Mouse (Mus musculus): ENCODE results near the gene Nol7. TPM values are rescaled to one million over a fixed set of nuclear protein-coding genes. Genes with fewer than 3 reads are reported as not detected.
A peak's percentile ranks its signal among the peaks of the same experiment; 100 is the strongest.

Nol7 gene
- polyA plus RNA-seq, 1 experiment from 2014 or later, result 145 TPM

GRCm38 (mm10) chr13:43440376-43440775 lies 42.2 kb downstream of the Nol7 start:
- Histone ChIP-seq H3K27ac (no peak overlapping the region), H3K9me3 (no peaks in the 10 kb centered on the region), H3K4me1 (peaks cover 12% of the 10 kb centered on the region), H3K36me3 (no peaks in the 10 kb centered on the region), H3K4me2 (no peak overlapping the region), H3K4me3 (no peak overlapping the region), H3K9ac (no peak overlapping the region), H3K27me3 (no peaks in the 10 kb centered on the region)
- WGBS, result 100% methylated on average over 1 of the region's 1 CpGs
- ATAC-seq (ENCODE audit: borderline replicate concordance, extremely low read depth, low FRiP score, low TSS enrichment), result no peak

DNA sequence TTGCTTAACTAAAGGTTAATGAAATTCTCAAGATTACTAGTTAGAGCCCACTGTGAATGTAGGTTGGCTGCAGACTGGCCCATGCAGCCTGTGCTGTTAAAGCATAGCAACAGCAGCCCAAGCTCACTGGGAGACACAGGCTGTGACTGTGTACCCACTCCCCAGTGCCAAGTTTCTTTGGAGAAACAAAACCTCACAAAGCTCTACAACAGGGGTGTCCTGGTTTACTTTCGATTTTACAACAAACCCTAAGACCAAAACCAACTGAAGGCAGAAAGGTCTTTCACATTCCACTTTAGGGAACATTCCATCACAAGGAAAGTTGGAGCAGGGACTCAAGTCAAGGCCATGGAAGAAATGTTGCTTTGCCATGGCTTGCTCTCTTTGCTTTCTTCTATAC lies 44.4 kb downstream of the Nol7 start:
- no peak for ATAC-seq (ENCODE audit: borderline replicate concordance, extremely low read depth, low FRiP score, low TSS enrichment)
- WGBS, result 88% methylated on average over 1 of the region's 1 CpGs

GRCm38 (mm10) chr13:43443706-43444105 lies 45.5 kb downstream of the Nol7 start:
- WGBS, result 87% methylated on average over 4 of the region's 4 CpGs
- Histone ChIP-seq H3K4me1 (peaks cover 26% of the 10 kb centered on the region), H3K36me3 (no peaks in the 10 kb centered on the region), H3K9me3 (no peaks in the 10 kb centered on the region), H3K4me3 (no peak overlapping the region), H3K4me2 (no peak overlapping the region), H3K27me3 (no peaks in the 10 kb centered on the region), H3K27ac (no peak overlapping the region), H3K9ac (no peak overlapping the region)
- ATAC-seq (ENCODE audit: borderline replicate concordance, extremely low read depth, low FRiP score, low TSS enrichment), result no peak

More for the DNA sequence above, 44.4 kb downstream of the Nol7 start:
- Histone ChIP-seq H3K9ac (no peak overlapping the region), H3K27me3 (no peaks in the 10 kb centered on the region), H3K36me3 (no peaks in the 10 kb centered on the region), H3K9me3 (no peaks in the 10 kb centered on the region), H3K27ac (no peak overlapping the region), H3K4me3 (no peak overlapping the region), H3K4me1 (peaks cover 24% of the 10 kb centered on the region), H3K4me2 (no peak overlapping the region)

GRCm38 (mm10) chr13:43444717-43445116 lies 46.5 kb downstream of the Nol7 start:
- no peaks in the 10 kb centered on the region for H3K27me3 ChIP-seq
- ATAC-seq (ENCODE audit: borderline replicate concordance, extremely low read depth, low FRiP score, low TSS enrichment), result no peak
- WGBS, result 89% methylated on average over 3 of the region's 3 CpGs
- no peaks in the 10 kb centered on the region for H3K9me3 ChIP-seq
- H3K36me3 ChIP-seq, result no peaks in the 10 kb centered on the region
- H3K27ac ChIP-seq, result no peak overlapping the region
- no peak overlapping the region for H3K4me2 ChIP-seq
- peaks cover 26% of the 10 kb centered on the region for H3K4me1 ChIP-seq
- no peak overlapping the region for H3K4me3 ChIP-seq
- no peak overlapping the region for H3K9ac ChIP-seq

- WGBS, result 68% methylated on average over 4 of the region's 4 CpGs
- Histone ChIP-seq H3K9me3 (no peaks in the 10 kb centered on the region), H3K36me3 (no peaks in the 10 kb centered on the region), H3K4me2 (no peak overlapping the region), H3K4me1 (peaks cover 22% of the 10 kb centered on the region), H3K4me3 (no peak overlapping the region), H3K27ac (no peak overlapping the region), H3K9ac (no peak overlapping the region), H3K27me3 (no peaks in the 10 kb centered on the region)
- ATAC-seq (ENCODE audit: borderline replicate concordance, extremely low read depth, low FRiP score, low TSS enrichment), result no peak
Observed at GRCm38 (mm10) chr13:43445754-43446153, 47.6 kb downstream of the Nol7 start.

- Histone ChIP-seq H3K27me3 (no peaks in the 10 kb centered on the region), H3K4me3 (no peak overlapping the region), H3K9me3 (no peaks in the 10 kb centered on the region), H3K4me2 (no peak overlapping the region), H3K27ac (no peak overlapping the region), H3K36me3 (no peaks in the 10 kb centered on the region), H3K9ac (no peak overlapping the region), H3K4me1 (peaks cover 22% of the 10 kb centered on the region)
- ATAC-seq (ENCODE audit: borderline replicate concordance, extremely low read depth, low FRiP score, low TSS enrichment), result no peak
- WGBS, result 59% methylated on average over 3 of the region's 3 CpGs
Observed at GRCm38 (mm10) chr13:43447721-43448120, 49.5 kb downstream of the Nol7 start.

- no peak overlapping the region for H3K4me2 ChIP-seq
- no peak for ATAC-seq (ENCODE audit: borderline replicate concordance, extremely low read depth, low FRiP score, low TSS enrichment)
- H3K9ac ChIP-seq, result no peak overlapping the region
- no peaks in the 10 kb centered on the region for H3K27me3 ChIP-seq
- H3K9me3 ChIP-seq, result no peaks in the 10 kb centered on the region
- H3K36me3 ChIP-seq, result no peaks in the 10 kb centered on the region
- WGBS, result 77% methylated on average over 3 of the region's 3 CpGs
- H3K4me3 ChIP-seq, result no peak overlapping the region
- no peak overlapping the region for H3K27ac ChIP-seq
- H3K4me1 ChIP-seq, result peaks cover 32% of the 10 kb centered on the region
Observed at GRCm38 (mm10) chr13:43450686-43451085, 52.5 kb downstream of the Nol7 start.

DNA sequence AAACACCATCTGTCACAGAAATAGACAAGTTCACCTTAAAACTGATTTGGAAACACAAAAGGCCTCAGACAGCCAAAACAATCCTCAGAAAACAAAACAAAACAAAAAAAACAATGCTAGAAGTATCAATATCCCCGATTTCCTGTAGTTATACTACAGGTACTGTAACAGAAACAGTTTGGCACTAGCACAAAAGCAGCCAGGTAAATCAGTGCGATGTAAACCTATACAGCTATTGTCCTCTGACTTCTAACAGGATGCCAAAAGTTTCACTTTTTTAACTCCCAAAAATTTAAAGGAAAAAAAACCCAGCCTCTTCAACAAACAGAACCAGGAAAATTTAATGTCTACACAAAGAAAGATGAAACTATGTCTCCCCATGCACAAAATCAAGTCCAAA lies 54.0 kb downstream of the Nol7 start:
- Histone ChIP-seq H3K27ac (no peak overlapping the region), H3K27me3 (no peaks in the 10 kb centered on the region), H3K9ac (no peak overlapping the region), H3K4me3 (no peak overlapping the region), H3K4me2 (no peak overlapping the region), H3K36me3 (no peaks in the 10 kb centered on the region), H3K4me1 (peaks cover 24% of the 10 kb centered on the region; the same call in 1 of the 2 replicates), H3K9me3 (no peaks in the 10 kb centered on the region)
- no peak for ATAC-seq (ENCODE audit: borderline replicate concordance, extremely low read depth, low FRiP score, low TSS enrichment)
- WGBS, result 82% methylated on average over 2 of the region's 2 CpGs

- ATAC-seq (ENCODE audit: borderline replicate concordance, extremely low read depth, low FRiP score, low TSS enrichment), result no peak
Observed at GRCm38 (mm10) chr13:43452843-43453605, 54.8 kb downstream of the Nol7 start.

GRCm38 (mm10) chr13:43454431-43454830 lies 56.2 kb downstream of the Nol7 start:
- Histone ChIP-seq H3K9me3 (no peaks in the 10 kb centered on the region), H3K27ac (no peak overlapping the region), H3K27me3 (no peaks in the 10 kb centered on the region), H3K36me3 (no peaks in the 10 kb centered on the region), H3K9ac (no peak overlapping the region), H3K4me1 (peaks cover 18% of the 10 kb centered on the region; the same call in 1 of the 2 replicates), H3K4me2 (no peak overlapping the region), H3K4me3 (no peak overlapping the region)
- 70% methylated on average over 7 of the region's 7 CpGs for WGBS
- no peak for ATAC-seq (ENCODE audit: borderline replicate concordance, extremely low read depth, low FRiP score, low TSS enrichment)

More at GRCm38 (mm10) chr13:43452843-43453605, 54.8 kb downstream of the Nol7 start:
- no peaks in the 10 kb centered on the region for H3K27me3 ChIP-seq
- H3K27ac ChIP-seq, result peak overlapping the region; percentile 33; the same call in 1 of the 2 replicates
- H3K4me1 ChIP-seq, result peaks cover 18% of the 10 kb centered on the region; the same call in 1 of the 2 replicates
- no peak overlapping the region for H3K9ac ChIP-seq
- H3K9me3 ChIP-seq, result no peaks in the 10 kb centered on the region
- WGBS, result 44% methylated on average over 7 of the region's 7 CpGs
- H3K36me3 ChIP-seq, result no peaks in the 10 kb centered on the region
- H3K4me2 ChIP-seq, result no peak overlapping the region
- H3K4me3 ChIP-seq, result no peak overlapping the region

All from lung, embryonic 15.5 days (tissue).